Mouse (Mus musculus) 3T3-L1 (cell line): ENCODE data around the gene Calm5.
A peak's percentile ranks its signal among the peaks of the same experiment; 100 is the strongest.
"Not testable (repeated sequence)": the region's sequence is repeated elsewhere in the genome, so short reads cannot be mapped to it uniquely, and the experiment has no call there.

Experiments used
- DNase-seq: peaks from one replicate; pipeline ENCODE4 v3.0.0-alpha.2; 2015; ENCODE audit warnings: low read depth, low spot score

Calm5 gene

GRCm38 (mm10) chr13:3853648-3854333, at the start of gene Calm5:
TSS of gene Calm5 (plus strand) at chr13:3854173.
- not testable (repeated sequence) for DNase-seq

- DNase-seq = no peak
Measured at GRCm38 (mm10) chr13:3804186-3804585, 49.8 kb upstream of the Calm5 start, which contains the start of gene Calml3. TSS of gene Calml3 (minus strand) at chr13:3804316.

GRCm38 (mm10) chr13:3805132-3805531, 48.8 kb upstream of the Calm5 start:
- no peak for DNase-seq

- no peak for DNase-seq
Measured at GRCm38 (mm10) chr13:3805638-3806037, 48.3 kb upstream of the Calm5 start.

- peak; percentile 56 for DNase-seq
Measured at GRCm38 (mm10) chr13:3807131-3807827, 46.7 kb upstream of the Calm5 start.

GRCm38 (mm10) chr13:3818012-3818739, 35.8 kb upstream of the Calm5 start:
- DNase-seq = peak; percentile 47

- no peak for DNase-seq
Measured at GRCm38 (mm10) chr13:3818740-3819076, 35.3 kb upstream of the Calm5 start.

- DNase-seq = peak; percentile 79
Measured at GRCm38 (mm10) chr13:3822105-3822504, 31.9 kb upstream of the Calm5 start.

- DNase-seq = no peak
Measured at GRCm38 (mm10) chr13:3825726-3826125, 28.2 kb upstream of the Calm5 start.

- no peak for DNase-seq
Measured at GRCm38 (mm10) chr13:3831546-3831945, 22.4 kb upstream of the Calm5 start.

GRCm38 (mm10) chr13:3831994-3832393, 22.0 kb upstream of the Calm5 start:
- DNase-seq = no peak

GRCm38 (mm10) chr13:3832450-3832849, 21.5 kb upstream of the Calm5 start:
- DNase-seq = no peak

- not testable (repeated sequence) for DNase-seq
Measured at GRCm38 (mm10) chr13:3833644-3834043, 20.3 kb upstream of the Calm5 start.

- DNase-seq = not testable (repeated sequence)
Measured at GRCm38 (mm10) chr13:3837312-3837807, 16.6 kb upstream of the Calm5 start, which contains the start of gene Calm4. TSS of gene Calm4 (plus strand) at chr13:3837757.

GRCm38 (mm10) chr13:3840662-3841061, 13.3 kb upstream of the Calm5 start:
- DNase-seq = not testable (repeated sequence)

GRCm38 (mm10) chr13:3850330-3850729, 3.6 kb upstream of the Calm5 start:
- DNase-seq = no peak

- no peak for DNase-seq
Measured at GRCm38 (mm10) chr13:3854856-3855255, 883 bp downstream of the Calm5 start.

GRCm38 (mm10) chr13:3856252-3856651, 2.3 kb downstream of the Calm5 start:
- DNase-seq = no peak

GRCm38 (mm10) chr13:3861251-3861650, 7.3 kb downstream of the Calm5 start:
- no peak for DNase-seq

GRCm38 (mm10) chr13:3862325-3862724, 8.4 kb downstream of the Calm5 start:
- DNase-seq = no peak

- no peak for DNase-seq
Measured at GRCm38 (mm10) chr13:3862922-3863580, 9.1 kb downstream of the Calm5 start.
